Mouse (Mus musculus) liver, adult 2 months (tissue): Measurements from ENCODE around the gene Cox8a.

ENCODE experiments used
- CTCF ChIP-seq: fragments of 200-500 bp; IDR thresholded peaks from 2 replicates; pipeline ENCODE4 v1.5.1; 2011; ENCODE audit warnings: low read depth, low read length, control low read depth
- POLR2A ChIP-seq: fragments of 200-500 bp; IDR thresholded peaks from 2 replicates; pipeline ENCODE4 v1.6.1; 2011; ENCODE audit warnings: low read length, control low read depth; ENCODE audit not compliant: insufficient read depth; ENCODE audit errors: extremely low read depth

DNA sequence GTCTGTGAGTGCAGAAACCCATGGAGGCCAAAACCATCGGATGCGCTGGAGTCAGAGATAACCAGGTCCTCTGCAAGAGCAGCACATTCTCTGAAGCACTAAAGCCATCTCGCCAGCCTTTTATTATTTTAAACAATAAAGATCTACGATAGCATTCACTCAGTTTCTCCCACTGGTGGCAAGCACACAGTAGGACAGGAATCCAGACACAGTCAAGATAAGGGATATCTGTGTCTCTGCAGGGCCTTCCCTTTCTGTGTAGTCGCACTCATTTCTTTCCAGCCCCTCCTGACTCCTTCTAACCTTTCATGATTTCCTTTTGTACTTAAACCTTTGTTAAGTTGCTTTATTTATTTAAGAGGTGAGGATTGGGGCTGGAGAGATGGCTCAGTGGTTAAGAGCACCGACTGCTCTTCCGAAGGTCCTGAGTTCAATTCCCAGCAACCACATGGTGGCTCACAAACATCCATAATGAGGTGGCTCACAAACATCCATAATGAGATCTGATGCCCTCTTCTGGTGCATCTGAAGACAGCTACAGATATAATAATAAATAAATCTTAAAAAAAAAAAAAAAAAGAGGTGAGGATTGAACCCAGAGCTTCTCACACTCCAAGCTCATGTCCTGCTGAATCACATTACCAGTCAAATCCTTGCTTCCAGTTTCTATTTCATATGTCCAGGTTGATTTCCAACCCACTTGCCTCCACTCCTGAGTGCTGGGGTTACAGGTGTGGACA is 7.3 kb downstream of the Cox8a start:
- no peak for TF ChIP-seq CTCF
- TF ChIP-seq POLR2A: no peak
